Mouse (Mus musculus): Measurements from ENCODE around the gene Ppp1r32. TPM values are rescaled to one million over a fixed set of nuclear protein-coding genes. Genes with fewer than 3 reads are reported as not detected.

Ppp1r32 gene
- polyA plus RNA-seq (2012; rRNA removed), result 1.4 and 2.5 TPM in 2 replicates

DNA sequence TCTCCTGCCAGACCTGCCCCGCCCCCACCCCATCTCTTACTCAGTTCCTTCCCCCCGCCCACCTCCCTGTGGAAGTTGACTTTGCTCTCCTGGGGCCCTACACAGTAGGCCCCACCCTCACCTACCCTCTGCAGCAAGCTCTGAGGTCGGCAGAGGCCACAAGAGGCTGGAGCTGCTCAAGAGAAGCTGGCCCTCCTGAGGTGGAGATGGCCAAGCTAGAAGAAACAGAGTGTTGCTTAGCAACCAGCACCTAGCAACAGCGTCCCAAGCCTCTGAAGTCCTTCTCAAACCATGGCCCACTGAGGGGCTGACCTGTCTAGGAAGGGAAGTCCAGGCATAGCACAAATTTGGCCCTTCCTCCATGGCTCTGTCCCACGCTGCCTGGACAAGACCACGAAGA is at the start of gene Ppp1r32:
Gene Ppp1r32 (minus strand): TSS at position 226 of the 400 bp plus-strand sequence.
- H3K4me3 ChIP-seq (ENCODE audit: insufficient read depth, low read length), result no peak within 1 kb of the TSS
- TF ChIP-seq CTCF (IDR thresholded peaks at IDR 0.05; ENCODE audit: extremely low read depth, insufficient read depth, low read length) (no peak), POLR2A (IDR thresholded peaks at IDR 0.05; ENCODE audit: extremely low read depth, insufficient read depth, low read length) (no peak)
- H3K4me1 ChIP-seq (ENCODE audit: control insufficient read depth, insufficient read depth, low read length), result no peaks in the 10 kb centered on the region
- H3K27ac ChIP-seq (ENCODE audit: insufficient read depth, low read length), result no peak within 1 kb of the TSS

DNA sequence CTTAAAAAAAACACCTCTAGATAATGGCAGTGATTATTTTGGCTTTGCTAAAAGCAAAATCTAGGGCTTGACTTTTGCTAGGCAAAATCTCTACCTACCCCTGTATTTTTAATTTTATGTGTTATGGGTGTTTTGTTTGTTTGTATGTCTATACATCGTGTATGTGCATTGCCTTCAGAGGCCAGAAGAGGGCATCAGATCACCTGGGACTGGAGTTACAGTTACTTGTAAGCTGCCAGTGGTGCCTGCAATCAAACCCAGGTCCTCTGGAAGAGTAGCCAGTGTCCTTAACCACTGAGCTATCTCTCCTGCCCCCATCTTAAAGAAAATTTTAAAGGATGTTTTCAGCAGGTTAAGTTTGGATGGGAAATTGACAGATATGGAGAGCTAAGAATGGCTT is 47.4 kb upstream of the Ppp1r32 start:
- Histone ChIP-seq H3K4me3 (ENCODE audit: insufficient read depth, low read length) (no peak overlapping the region), H3K27ac (ENCODE audit: insufficient read depth, low read length) (no peak overlapping the region), H3K4me1 (ENCODE audit: control insufficient read depth, insufficient read depth, low read length) (peaks cover 3% of the 10 kb centered on the region)
- no peak for TF ChIP-seq CTCF (IDR thresholded peaks at IDR 0.05; ENCODE audit: extremely low read depth, insufficient read depth, low read length)
- no peak for TF ChIP-seq POLR2A (IDR thresholded peaks at IDR 0.05; ENCODE audit: extremely low read depth, insufficient read depth, low read length)

DNA sequence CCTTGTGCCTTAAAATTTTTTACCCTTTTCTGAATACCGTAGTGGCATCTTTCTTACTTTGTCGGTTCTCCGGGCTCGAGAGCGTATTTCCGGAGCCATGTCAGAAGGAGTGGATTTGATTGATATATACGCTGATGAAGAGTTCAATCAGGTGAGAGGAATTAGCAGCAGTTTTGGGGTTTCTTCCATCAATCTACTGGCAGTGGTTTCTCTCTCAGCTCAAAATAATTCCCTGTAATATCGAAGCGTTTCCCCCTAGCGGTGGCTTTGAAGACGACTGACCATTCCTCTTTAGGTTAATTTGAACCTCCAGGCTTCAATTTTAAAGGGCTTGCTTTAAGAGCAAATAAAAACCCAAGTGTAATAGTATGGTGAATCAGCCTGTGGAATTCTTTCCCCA is 43.2 kb upstream of the Ppp1r32 start, which contains the start of gene Sdhaf2:
Gene Sdhaf2 (minus strand): TSS at position 233 of the 400 bp plus-strand sequence.
- Histone ChIP-seq H3K27ac (ENCODE audit: insufficient read depth, low read length) (peak within 1 kb of the TSS; percentile 100), H3K4me3 (ENCODE audit: insufficient read depth, low read length) (peak within 1 kb of the TSS; percentile 90), H3K4me1 (ENCODE audit: control insufficient read depth, insufficient read depth, low read length) (peaks cover 5% of the 10 kb centered on the region)
- TF ChIP-seq POLR2A (IDR thresholded peaks at IDR 0.05; ENCODE audit: extremely low read depth, insufficient read depth, low read length) (no peak), CTCF (IDR thresholded peaks at IDR 0.05; ENCODE audit: extremely low read depth, insufficient read depth, low read length) (peak; percentile 19; the same call in 1 of the 2 replicates)

DNA sequence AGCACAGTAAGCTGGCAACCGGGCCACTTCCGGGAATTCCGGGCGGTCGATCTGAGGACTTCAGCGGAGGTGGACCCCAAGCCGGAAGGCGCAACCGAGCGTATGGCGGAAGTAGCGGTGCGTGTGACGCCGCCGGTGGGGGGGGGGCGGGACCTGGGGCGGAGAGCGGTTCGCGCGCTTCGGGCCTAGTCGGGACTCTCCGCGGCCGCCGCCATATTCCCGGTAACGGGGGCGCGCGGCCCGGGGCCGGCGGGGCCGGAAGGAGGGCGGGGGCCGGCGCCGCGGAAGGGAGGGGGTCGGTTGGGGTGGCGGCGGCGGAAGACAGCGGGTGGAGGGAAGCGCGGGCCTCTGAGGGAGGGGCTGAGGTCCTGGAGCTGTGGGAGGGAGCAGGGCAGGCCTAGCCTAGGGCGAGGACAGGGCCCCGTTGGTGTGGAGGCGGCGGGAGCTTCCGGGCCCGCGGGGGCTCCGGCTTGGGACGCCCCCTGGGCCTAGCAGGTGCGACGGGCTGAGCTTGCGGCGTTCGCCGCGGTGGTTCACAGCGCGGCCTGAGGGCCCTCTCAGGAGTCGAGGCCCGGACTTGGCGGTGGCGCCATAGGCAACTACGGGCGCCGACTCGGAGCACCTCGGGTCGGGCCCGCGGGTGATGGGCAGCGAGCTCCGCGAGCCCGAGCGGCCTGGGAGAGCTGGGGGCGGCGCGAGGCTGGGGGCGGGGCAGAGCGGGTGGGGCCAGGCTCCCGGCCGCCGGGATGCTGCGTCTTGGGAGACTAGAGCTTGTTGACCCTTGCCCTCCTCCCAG is 42.6 kb upstream of the Ppp1r32 start, which contains the start of gene Cpsf7:
Gene Cpsf7 (plus strand): TSS at position 161 of the 796 bp plus-strand sequence.
- Histone ChIP-seq H3K4me3 (ENCODE audit: insufficient read depth, low read length) (peak within 1 kb of the TSS; percentile 90), H3K27ac (ENCODE audit: insufficient read depth, low read length) (peak within 1 kb of the TSS; percentile 100), H3K4me1 (ENCODE audit: control insufficient read depth, insufficient read depth, low read length) (peaks cover 5% of the 10 kb centered on the region)
- no peak for TF ChIP-seq CTCF (IDR thresholded peaks at IDR 0.05; ENCODE audit: extremely low read depth, insufficient read depth, low read length)
- TF ChIP-seq POLR2A (IDR thresholded peaks at IDR 0.05; ENCODE audit: extremely low read depth, insufficient read depth, low read length), result peak; percentile 66

DNA sequence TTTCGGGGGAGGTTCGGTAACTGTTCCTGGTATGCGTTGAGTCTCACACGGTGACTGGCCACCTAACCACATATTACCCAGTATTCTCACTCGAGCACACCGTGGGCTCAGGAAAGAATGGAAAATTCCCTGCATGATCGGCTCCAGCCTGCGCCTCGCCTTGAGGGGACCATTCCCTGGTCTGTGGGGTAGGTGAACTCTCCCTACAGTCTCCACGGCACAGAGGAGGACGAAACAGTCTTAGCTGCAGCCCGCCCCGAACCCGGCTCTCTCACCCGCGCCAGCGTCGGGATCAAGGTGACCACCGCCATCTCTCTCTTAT is 42.0 kb upstream of the Ppp1r32 start:
- Histone ChIP-seq H3K4me1 (ENCODE audit: control insufficient read depth, insufficient read depth, low read length) (peaks cover 5% of the 10 kb centered on the region), H3K27ac (ENCODE audit: insufficient read depth, low read length) (peak overlapping the region; percentile 33), H3K4me3 (ENCODE audit: insufficient read depth, low read length) (peak overlapping the region; percentile 90)
- TF ChIP-seq CTCF (IDR thresholded peaks at IDR 0.05; ENCODE audit: extremely low read depth, insufficient read depth, low read length), result no peak
- TF ChIP-seq POLR2A (IDR thresholded peaks at IDR 0.05; ENCODE audit: extremely low read depth, insufficient read depth, low read length), result no peak

DNA sequence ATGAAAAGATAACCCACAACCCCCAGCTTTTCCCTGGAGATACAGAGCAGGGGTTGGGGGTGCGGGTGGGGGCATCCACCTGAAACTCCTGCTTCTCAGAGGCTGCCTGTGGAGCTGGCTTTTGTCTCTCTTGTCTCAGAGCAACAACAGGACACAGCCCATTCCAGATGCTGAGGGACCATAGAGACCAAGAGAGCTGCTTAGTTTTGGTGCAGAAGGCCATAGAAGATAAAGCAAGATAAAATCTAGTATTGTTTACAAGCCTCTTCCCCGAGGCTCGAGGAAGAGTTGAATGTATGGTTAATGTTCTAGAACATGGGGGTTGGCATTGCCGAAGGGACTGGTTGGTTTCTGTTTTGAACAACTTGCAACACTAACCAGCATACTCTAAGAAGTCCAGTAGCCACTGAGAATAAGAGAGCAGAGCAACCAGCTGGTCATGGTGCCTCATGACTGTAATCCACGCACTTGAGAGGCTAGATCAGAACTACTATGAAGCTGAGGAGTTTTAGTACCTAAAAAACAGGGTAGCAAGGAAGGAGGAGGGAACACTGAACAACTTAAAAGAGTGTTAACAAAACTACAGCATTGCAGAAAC is 40.9 kb upstream of the Ppp1r32 start:
- Histone ChIP-seq H3K27ac (ENCODE audit: insufficient read depth, low read length) (no peak overlapping the region), H3K4me1 (ENCODE audit: control insufficient read depth, insufficient read depth, low read length) (peaks cover 5% of the 10 kb centered on the region), H3K4me3 (ENCODE audit: insufficient read depth, low read length) (no peak overlapping the region; the same call in 1 of the 2 replicates)
- TF ChIP-seq CTCF (IDR thresholded peaks at IDR 0.05; ENCODE audit: extremely low read depth, insufficient read depth, low read length), result no peak
- TF ChIP-seq POLR2A (IDR thresholded peaks at IDR 0.05; ENCODE audit: extremely low read depth, insufficient read depth, low read length), result no peak

DNA sequence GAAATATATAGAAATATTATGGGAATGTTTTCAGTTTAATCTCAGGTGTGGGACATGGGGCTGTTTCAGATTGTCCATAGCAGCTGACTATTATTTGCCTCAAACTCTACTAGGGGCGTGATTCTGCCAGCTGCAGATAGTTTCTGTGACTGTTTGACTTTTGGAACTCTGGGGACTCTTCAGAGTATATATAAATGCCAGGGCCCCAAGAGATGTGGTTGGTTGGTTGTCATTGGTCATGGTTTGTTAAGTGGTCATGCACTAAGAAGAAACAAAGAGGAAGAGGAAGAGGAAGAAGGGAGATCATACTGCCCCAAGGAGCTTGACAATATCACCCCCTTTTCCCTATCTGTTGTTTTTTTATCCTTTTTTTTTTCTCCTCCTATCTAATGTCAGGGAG is 39.2 kb upstream of the Ppp1r32 start:
- Histone ChIP-seq H3K27ac (ENCODE audit: insufficient read depth, low read length) (no peak overlapping the region), H3K4me3 (ENCODE audit: insufficient read depth, low read length) (no peak overlapping the region), H3K4me1 (ENCODE audit: control insufficient read depth, insufficient read depth, low read length) (peaks cover 5% of the 10 kb centered on the region)
- TF ChIP-seq POLR2A (IDR thresholded peaks at IDR 0.05; ENCODE audit: extremely low read depth, insufficient read depth, low read length), result no peak

DNA sequence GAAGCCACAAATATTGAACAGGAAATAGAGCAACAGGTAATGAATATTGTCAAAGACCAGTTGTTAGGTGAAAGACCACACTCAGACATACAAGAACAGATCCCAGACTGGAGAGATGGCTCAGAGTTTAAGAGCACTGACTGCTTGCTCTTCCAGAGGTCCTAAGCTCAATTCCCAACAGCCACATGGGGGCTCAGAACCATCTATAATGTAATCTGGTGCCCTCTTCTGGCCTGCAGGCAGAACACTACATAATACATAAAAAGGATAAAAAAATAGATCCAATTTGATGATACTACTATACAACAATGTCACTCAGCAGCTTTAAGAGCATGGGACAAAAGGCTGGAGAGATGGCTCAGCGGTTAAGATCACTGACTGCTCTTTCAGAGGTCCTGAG is 37.6 kb upstream of the Ppp1r32 start:
- Histone ChIP-seq H3K4me3 (ENCODE audit: insufficient read depth, low read length) (no peak overlapping the region), H3K27ac (ENCODE audit: insufficient read depth, low read length) (no peak overlapping the region), H3K4me1 (ENCODE audit: control insufficient read depth, insufficient read depth, low read length) (peaks cover 2% of the 10 kb centered on the region; the same call in 1 of the 2 replicates)
- TF ChIP-seq POLR2A (IDR thresholded peaks at IDR 0.05; ENCODE audit: extremely low read depth, insufficient read depth, low read length), result no peak
- TF ChIP-seq CTCF (IDR thresholded peaks at IDR 0.05; ENCODE audit: extremely low read depth, insufficient read depth, low read length), result no peak

DNA sequence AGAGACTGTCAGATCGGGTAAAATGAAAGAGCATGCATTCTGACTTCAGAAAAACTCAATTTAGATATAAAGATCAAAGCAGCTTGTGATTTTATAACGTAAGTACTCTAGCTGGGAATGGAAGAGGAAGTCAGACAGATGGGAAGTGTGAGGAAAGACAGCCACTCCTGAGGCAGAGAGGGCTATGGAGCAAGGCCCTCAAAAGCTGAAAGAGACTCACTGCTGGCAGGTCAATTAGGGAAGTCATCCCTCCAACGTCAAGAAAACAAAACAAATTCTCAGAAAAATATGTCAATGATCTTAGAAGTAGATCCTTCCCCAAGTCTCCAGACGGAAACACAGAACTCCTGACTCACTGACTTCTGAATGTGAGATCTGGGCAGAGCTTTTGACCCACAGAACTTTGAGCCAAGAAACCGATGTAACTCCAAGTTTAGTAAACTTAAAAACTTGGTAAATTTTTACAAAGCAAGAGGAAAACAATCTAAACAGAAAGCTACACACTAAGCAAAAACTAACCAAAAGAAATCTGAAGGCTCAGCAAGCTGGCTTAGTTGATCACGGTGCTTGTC is 28.1 kb upstream of the Ppp1r32 start:
- H3K27ac ChIP-seq (ENCODE audit: insufficient read depth, low read length), result no peak overlapping the region
- no peak overlapping the region for H3K4me3 ChIP-seq (ENCODE audit: insufficient read depth, low read length)
- TF ChIP-seq CTCF (IDR thresholded peaks at IDR 0.05; ENCODE audit: extremely low read depth, insufficient read depth, low read length) (no peak), POLR2A (IDR thresholded peaks at IDR 0.05; ENCODE audit: extremely low read depth, insufficient read depth, low read length) (no peak)
- no peaks in the 10 kb centered on the region for H3K4me1 ChIP-seq (ENCODE audit: control insufficient read depth, insufficient read depth, low read length)
